Mouse (Mus musculus) liver, embryonic 18 days (tissue): ENCODE results near the gene Ajap1. TPM values are rescaled to one million over a fixed set of nuclear protein-coding genes. Genes with fewer than 3 reads are reported as not detected.

Experiments used
- polyA plus RNA-seq: library from polyadenylated mRNA; depleted of rRNA; stranded (reverse); fragments of >200 nt; gene quantifications from 2 replicates; pipeline ENCODE4 v1.2.3, GENCODE M21; 2012; rRNA removed

The Ajap1 gene
- polyA plus RNA-seq, result 0.05 and 0.10 TPM in 2 replicates

GRCm38 (mm10) chr4:153482459-153483338 is at the start of gene Ajap1:
TSS of gene Ajap1 (minus strand) at chr4:153482811.

